Comparison of ENCODE assay signal across 20 mouse cellular contexts in the genomic region with DNA sequence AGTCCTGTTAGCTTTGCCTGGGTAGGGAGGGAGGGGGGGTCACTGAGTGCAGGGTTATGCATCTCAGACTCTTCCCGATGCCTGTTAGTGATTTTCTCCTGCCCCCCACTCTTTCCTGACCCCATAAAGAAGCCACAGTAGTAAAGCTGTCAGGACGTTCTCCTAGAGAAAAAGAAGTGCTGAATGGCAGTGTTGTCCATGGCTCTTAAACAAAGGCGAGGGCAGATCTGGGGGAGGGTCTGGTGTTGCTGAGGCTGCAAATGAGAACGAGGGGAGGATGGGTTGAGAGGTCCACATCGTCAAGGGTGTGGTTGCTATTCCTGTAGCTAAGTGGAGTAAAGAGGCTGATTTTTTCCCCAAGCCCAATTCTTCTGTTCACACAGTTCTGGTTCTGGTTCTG. TPM values are rescaled to one million over a fixed set of nuclear protein-coding genes. Genes with fewer than 3 reads are reported as not detected.
DNase-seq lines count a peak whose midpoint lies in the region; ATAC-seq and TF ChIP-seq lines count a peak whose summit lies in the region.
"Had no signal": no experiment of that assay in that cellular context is flagged by ENCODE, and none has a peak within 500 bp of the region (broad histone marks: within the 10 kb centered on the region; RNA-seq: fewer than 3 reads in every experiment).

No protein-coding gene starts in this region.

- no peaks in the 10 kb centered on the region for H3K36me3 ChIP-seq in kidney, embryonic 16.5 days (ENCODE audit: insufficient read depth, low read length)
- no peaks in the 10 kb centered on the region for H3K36me3 ChIP-seq in kidney, adult 2 months (ENCODE audit: control insufficient read depth, insufficient read depth, low read length)
- H3K36me3 ChIP-seq in limb, embryonic 10.5 days, result no peaks in the 10 kb centered on the region
- H3K36me3 ChIP-seq: heart, embryonic 15.5 days; intestine, embryonic 15.5 days; limb, embryonic 15.5 days had no signal

- no peak for TF ChIP-seq CTCF in kidney, adult 2 months (conservative IDR thresholded peaks at IDR 0.05; ENCODE audit: insufficient read depth, insufficient read length, low read depth, low read length)

- no peak overlapping the region for H3K4me3 ChIP-seq in kidney, embryonic 16.5 days (ENCODE audit: low read length)
- no peak overlapping the region for H3K4me3 ChIP-seq in kidney, adult 2 months (ENCODE audit: insufficient read depth, low read depth, low read length)
- no peak overlapping the region for H3K4me3 ChIP-seq in limb, embryonic 10.5 days
- H3K4me3 ChIP-seq: heart, embryonic 15.5 days; intestine, embryonic 15.5 days; limb, embryonic 15.5 days had no signal

- 14% methylated on average over 5 of the region's 5 CpGs for WGBS in kidney, embryonic 16.5 days
- 40% methylated on average over 5 of the region's 5 CpGs for WGBS in kidney, adult 2 months
- WGBS in limb, embryonic 10.5 days, result 12% methylated on average over 5 of the region's 5 CpGs

- no peak overlapping the region for H3K9ac ChIP-seq in kidney, embryonic 16.5 days (replicated peaks; ENCODE audit: low read length)
- H3K9ac ChIP-seq: heart, embryonic 15.5 days; intestine, embryonic 15.5 days; limb, embryonic 15.5 days; liver, embryonic 14.5 days; lung, embryonic 14.5 days had no signal

- TF ChIP-seq POLR2A in kidney, adult 2 months (IDR thresholded peaks at IDR 0.05; ENCODE audit: low read depth, low read length), result no peak

- H3K4me1 ChIP-seq in kidney, embryonic 16.5 days (ENCODE audit: insufficient read depth, low read length), result no peaks in the 10 kb centered on the region
- no peaks in the 10 kb centered on the region for H3K4me1 ChIP-seq in kidney, adult 2 months (ENCODE audit: control insufficient read depth, insufficient read depth, low read length)
- peaks cover 17% of the 10 kb centered on the region for H3K4me1 ChIP-seq in limb, embryonic 10.5 days
- H3K4me1 ChIP-seq: heart, embryonic 15.5 days; intestine, embryonic 15.5 days; limb, embryonic 15.5 days had no signal

- H3K9me3 ChIP-seq in kidney, embryonic 16.5 days (ENCODE audit: low read length), result no peaks in the 10 kb centered on the region
- H3K9me3 ChIP-seq in limb, embryonic 10.5 days (replicated peaks), result no peaks in the 10 kb centered on the region
- H3K9me3 ChIP-seq: heart, embryonic 15.5 days; intestine, embryonic 15.5 days; limb, embryonic 15.5 days had no signal

- no peak overlapping the region for H3K27ac ChIP-seq in kidney, embryonic 16.5 days (ENCODE audit: low read length)
- H3K27ac ChIP-seq in kidney, adult 2 months (ENCODE audit: insufficient read depth, low read depth, low read length), result no peak overlapping the region
- H3K27ac ChIP-seq in limb, embryonic 10.5 days, result no peak overlapping the region
- H3K27ac ChIP-seq: heart, embryonic 15.5 days; intestine, embryonic 15.5 days; limb, embryonic 15.5 days; liver, embryonic 14.5 days had no signal

- no peak for DNase-seq in kidney, adult 2 months
- DNase-seq in embryo, embryonic 11 days, result peak; percentile 54
- DNase-seq in limb, embryonic 10.5 days (ENCODE audit: low spot score), result peak; percentile 32
- peak; percentile 23 for DNase-seq in yolk sac, embryonic 10.5 days (ENCODE audit: low spot score)
- DNase-seq in layer of hippocampus, adult 18-20 months (ENCODE audit: low spot score in 2 of 2), result no peak
- DNase-seq: adrenal gland, postnatal 10 days; cerebellum, adult 18-20 months; cerebellum, postnatal 25 days; heart, postnatal 4 days; kidney, postnatal 25 days; lung, embryonic 14.5 days had no signal

- H3K27me3 ChIP-seq in kidney, embryonic 16.5 days (ENCODE audit: insufficient read depth, low read length), result no peaks in the 10 kb centered on the region
- no peaks in the 10 kb centered on the region for H3K27me3 ChIP-seq in kidney, adult 2 months (replicated peaks; ENCODE audit: control insufficient read depth, insufficient read depth, low read length)
- H3K27me3 ChIP-seq in limb, embryonic 10.5 days (ENCODE audit: low read depth, poor library complexity, severe bottlenecking), result no peaks in the 10 kb centered on the region
- H3K27me3 ChIP-seq: heart, embryonic 15.5 days; intestine, embryonic 15.5 days; limb, embryonic 15.5 days had no signal

- peak; percentile 75 for ATAC-seq in kidney, embryonic 16.5 days (ENCODE audit: low FRiP score, low TSS enrichment)
- no peak for ATAC-seq in megakaryocyte, adult 5-6 weeks (ENCODE audit: poor library complexity, severe bottlenecking)
- ATAC-seq: activated CD4-positive, CD25-positive, alpha-beta regulatory T cell, adult 4 months; hindbrain, embryonic 16.5 days; intestine, embryonic 15.5 days had no signal

- H3K4me2 ChIP-seq in kidney, embryonic 16.5 days (replicated peaks; ENCODE audit: low read depth, low read length), result no peak overlapping the region
- H3K4me2 ChIP-seq: heart, embryonic 15.5 days; intestine, embryonic 15.5 days; limb, embryonic 15.5 days; lung, embryonic 14.5 days had no signal

RNA-seq across cellular contexts. Expression of a gene that starts 21.8 kb away (rescaled TPM):
- 12.6 and 13.7 TPM in 2 replicates for polyA plus RNA-seq in kidney, embryonic 16.5 days (2015; fragmentation: Nextera tagmentation; extraction: Ambion mirVana)
- 20.1 and 20.2 TPM in 2 replicates for polyA plus RNA-seq in kidney, adult 2 months (2012; rRNA removed)
- 3.0 and 3.2 TPM in 2 replicates for polyA plus RNA-seq in limb, embryonic 10.5 days (2016; fragmentation: Nextera tagmentation; extraction: Ambion mirVana)
- 10 to 100 TPM; 63.6 to 67.6 TPM for total RNA-seq in layer of hippocampus, adult 18-20 months (2021)
- 0.13 TPM in 1 of 2 replicates, not detected in the other for total RNA-seq in megakaryocyte, adult 5-6 weeks (2015)
- 0.04 and 0.22 TPM in 2 replicates for total RNA-seq in megakaryocyte, adult 5-6 weeks (2017)
- total RNA-seq: megakaryocyte-erythroid progenitor cell, adult 5-6 weeks had no signal

Comparison
In these comparisons a context has a peak if more than half of its experiments do, and no peak if none do; other contexts are left out.
1. DNase-seq: peak in embryo, embryonic 11 days (single experiment), limb, embryonic 10.5 days (single experiment) and yolk sac, embryonic 10.5 days (single experiment); none in kidney, adult 2 months (single experiment) and layer of hippocampus, adult 18-20 months (0 of 2).